13 mouse cellular contexts compared by ENCODE assay signal in genomic region chr5:24778843-24779140, GRCm38 (mm10). TPM values are rescaled to one million over a fixed set of nuclear protein-coding genes. Genes with fewer than 3 reads are reported as not detected.
DNase-seq lines count a peak whose midpoint lies in the region; ATAC-seq and TF ChIP-seq lines count a peak whose summit lies in the region.
"Had no signal": no experiment of that assay in that cellular context is flagged by ENCODE, and none has a peak within 500 bp of the region (broad histone marks: within the 10 kb centered on the region; RNA-seq: fewer than 3 reads in every experiment).

No protein-coding gene starts in this region.

- ATAC-seq in heart, postnatal 0 days (ENCODE audit: insufficient read depth, low read depth) = no peak
- 0 out of 2 replicates have a peak, but pooled peaks have one; percentile 19 for ATAC-seq in forebrain, postnatal 0 days
- ATAC-seq in midbrain, embryonic 11.5 days (ENCODE audit: low FRiP score) = no peak

- 0 out of 2 replicates have a peak overlapping the region, but pooled peaks have one; percentile 7 for H3K4me2 ChIP-seq in heart, postnatal 0 days (ENCODE audit: low read depth, low read length)
- H3K4me2 ChIP-seq in forebrain, postnatal 0 days (ENCODE audit: low read depth) = peak overlapping the region; percentile 29; the same call in 1 of the 2 replicates
- H3K4me2 ChIP-seq in midbrain, embryonic 11.5 days = peak overlapping the region; percentile 26

- no peak for DNase-seq in heart, postnatal 0 days (ENCODE audit: low spot score)
- DNase-seq in heart, adult 8-10 months (ENCODE audit: low spot score) = no peak
- DNase-seq in adipocyte (ENCODE audit: low spot score) = peak; percentile 1
- DNase-seq in forebrain, postnatal 0 days = no peak
- DNase-seq in midbrain, embryonic 11.5 days (ENCODE audit: low spot score, missing footprints) = peak; percentile 89
- DNase-seq in layer of hippocampus, postnatal 25 days (ENCODE audit: extremely low spot score in 1 of 2, low spot score in 1 of 2) = no peak
- DNase-seq in retina, postnatal 1 day = no peak
- no peak for DNase-seq in ovary, postnatal 36 days (ENCODE audit: low spot score)
- DNase-seq: cerebellum, adult 2 months; liver; thymus, adult 2 months had no signal

- no peaks in the 10 kb centered on the region for H3K27me3 ChIP-seq in heart, postnatal 0 days (ENCODE audit: control insufficient read depth, insufficient read depth, low read length)
- H3K27me3 ChIP-seq in forebrain, postnatal 0 days (ENCODE audit: insufficient read depth, low read length) = no peaks in the 10 kb centered on the region
- peaks cover 3% of the 10 kb centered on the region; the same call in 1 of the 2 replicates for H3K27me3 ChIP-seq in midbrain, embryonic 11.5 days (ENCODE audit: control insufficient read depth, insufficient read depth, low read length)
- H3K27me3 ChIP-seq: CH12.LX had no signal

- no peaks in the 10 kb centered on the region for H3K9me3 ChIP-seq in heart, postnatal 0 days (replicated peaks; ENCODE audit: control insufficient read depth, low read length)
- H3K9me3 ChIP-seq in forebrain, postnatal 0 days (ENCODE audit: low read length) = no peaks in the 10 kb centered on the region
- H3K9me3 ChIP-seq in midbrain, embryonic 11.5 days (ENCODE audit: control insufficient read depth, low read length) = no peaks in the 10 kb centered on the region

- no peaks in the 10 kb centered on the region for H3K36me3 ChIP-seq in heart, postnatal 0 days (replicated peaks; ENCODE audit: control insufficient read depth, insufficient read depth, low read length)
- H3K36me3 ChIP-seq in forebrain, postnatal 0 days (ENCODE audit: insufficient read depth) = no peaks in the 10 kb centered on the region
- H3K36me3 ChIP-seq in midbrain, embryonic 11.5 days (ENCODE audit: control insufficient read depth, insufficient read depth, low read length) = no peaks in the 10 kb centered on the region

- no peak for TF ChIP-seq EP300 in heart, postnatal 0 days (IDR thresholded peaks at IDR 0.05; ENCODE audit: low read depth)

- no peak overlapping the region for H3K4me3 ChIP-seq in heart, postnatal 0 days (ENCODE audit: low read depth, low read length)
- no peak overlapping the region for H3K4me3 ChIP-seq in forebrain, postnatal 0 days (ENCODE audit: low read depth, low read length)
- no peak overlapping the region for H3K4me3 ChIP-seq in midbrain, embryonic 11.5 days (ENCODE audit: low read depth, low read length)

- no peak overlapping the region for H3K9ac ChIP-seq in heart, postnatal 0 days (replicated peaks; ENCODE audit: low read depth, low read length)
- H3K9ac ChIP-seq in forebrain, postnatal 0 days = no peak overlapping the region
- peak overlapping the region; percentile 42; the same call in 1 of the 2 replicates for H3K9ac ChIP-seq in midbrain, embryonic 11.5 days (ENCODE audit: low read length)

- no peak for TF ChIP-seq CTCF in heart, postnatal 0 days (IDR thresholded peaks at IDR 0.05; ENCODE audit: low read depth)
- TF ChIP-seq CTCF in forebrain, postnatal 0 days (IDR thresholded peaks at IDR 0.05; ENCODE audit: low read depth) = no peak

- WGBS in heart, postnatal 0 days = 49% methylated on average over 13 of the region's 13 CpGs
- WGBS in forebrain, postnatal 0 days = 35% methylated on average over 13 of the region's 13 CpGs
- 32% methylated on average over 13 of the region's 13 CpGs for WGBS in midbrain, embryonic 11.5 days

- H3K27ac ChIP-seq in heart, postnatal 0 days (ENCODE audit: low read depth) = no peak overlapping the region
- no peak overlapping the region for H3K27ac ChIP-seq in forebrain, postnatal 0 days (ENCODE audit: low read depth, low read length)
- no peak overlapping the region for H3K27ac ChIP-seq in midbrain, embryonic 11.5 days (ENCODE audit: low read depth, low read length)

- H3K4me1 ChIP-seq in heart, postnatal 0 days (ENCODE audit: control insufficient read depth, insufficient read depth) = 0 out of 2 replicates have a peak, but pooled peaks cover 5% of the 10 kb centered on the region
- no peaks in the 10 kb centered on the region for H3K4me1 ChIP-seq in forebrain, postnatal 0 days (ENCODE audit: insufficient read depth)
- no peaks in the 10 kb centered on the region for H3K4me1 ChIP-seq in midbrain, embryonic 11.5 days (ENCODE audit: control insufficient read depth, insufficient read depth, low read length)

RNA-seq across cellular contexts. Expression of gene Crygn, which starts 21.0 kb away (rescaled TPM):
- total RNA-seq in heart, postnatal 0 days (2014; rRNA removed; ENCODE audit: low replicate concordance) = not detected in 2 replicates
- 3.5 and 3.9 TPM in 2 replicates for polyA plus RNA-seq in heart, postnatal 0 days (2015; fragmentation: Nextera tagmentation; extraction: Ambion mirVana)
- total RNA-seq in heart, adult 8-10 months (2022) = not detected
- total RNA-seq in forebrain, postnatal 0 days (2014; rRNA removed) = 0.33 TPM in 1 of 2 replicates, not detected in the other
- 2.1 and 4.9 TPM in 2 replicates for polyA plus RNA-seq in forebrain, postnatal 0 days (2015; fragmentation: Nextera tagmentation; extraction: Ambion mirVana)
- 0.68 and 1.2 TPM in 2 replicates for polyA plus RNA-seq in midbrain, embryonic 11.5 days (2014; fragmentation: Nextera tagmentation; extraction: Ambion mirVana)
- 1 to 10 TPM in 1 of 2 experiments, not detected in 1; 1.4 TPM for total RNA-seq in layer of hippocampus, postnatal 25 days (2021)
- total RNA-seq: megakaryocyte-erythroid progenitor cell, adult 5-6 weeks had no signal

RNA-seq across cellular contexts. Expression of gene Wdr86, which starts 48.3 kb away (rescaled TPM):
- 3.4 and 5.1 TPM in 2 replicates for total RNA-seq in heart, postnatal 0 days (2014; rRNA removed; ENCODE audit: low replicate concordance)
- polyA plus RNA-seq in heart, postnatal 0 days (2015; fragmentation: Nextera tagmentation; extraction: Ambion mirVana) = 2.7 and 2.8 TPM in 2 replicates
- 1 to 10 TPM in 1 of 4 experiments, under 1 TPM in 3; 0.16 to 1.2 (median 0.60) TPM for total RNA-seq in heart, adult 8-10 months (2022)
- total RNA-seq in forebrain, postnatal 0 days (2014; rRNA removed) = 7.2 and 13.1 TPM in 2 replicates
- polyA plus RNA-seq in forebrain, postnatal 0 days (2015; fragmentation: Nextera tagmentation; extraction: Ambion mirVana) = 4.4 and 5.5 TPM in 2 replicates
- 8.7 and 10.3 TPM in 2 replicates for polyA plus RNA-seq in midbrain, embryonic 11.5 days (2014; fragmentation: Nextera tagmentation; extraction: Ambion mirVana)
- total RNA-seq in layer of hippocampus, postnatal 25 days (2021) = 1 to 10 TPM in 1 of 2 experiments, under 1 TPM in 1; 0.79 to 1.3 TPM
- total RNA-seq: megakaryocyte-erythroid progenitor cell, adult 5-6 weeks had no signal

Comparison
In these comparisons a context has a peak if more than half of its experiments do, and no peak if none do; other contexts are left out.
1. DNase-seq: peak in adipocyte (single experiment) and midbrain, embryonic 11.5 days (single experiment); none in heart, postnatal 0 days (single experiment), heart, adult 8-10 months (single experiment), forebrain, postnatal 0 days (single experiment), layer of hippocampus, postnatal 25 days (0 of 2), retina, postnatal 1 day (single experiment) and ovary, postnatal 36 days (single experiment).
2. Peak in every context shown above with its lines, with median percentiles within 50 percentile points of each other: H3K4me2 ChIP-seq.